Mouse (Mus musculus) c-Kit-positive CD71-positive TER-119-negative erythroid progenitor cells, embryonic 14.5 days (primary cell): ENCODE results near the gene Josd2.

Source experiments
- DNase-seq: peaks from one replicate; pipeline ENCODE4 v3.0.0-alpha.2; 2013; ENCODE audit warnings: low read depth

The Josd2 gene

DNA sequence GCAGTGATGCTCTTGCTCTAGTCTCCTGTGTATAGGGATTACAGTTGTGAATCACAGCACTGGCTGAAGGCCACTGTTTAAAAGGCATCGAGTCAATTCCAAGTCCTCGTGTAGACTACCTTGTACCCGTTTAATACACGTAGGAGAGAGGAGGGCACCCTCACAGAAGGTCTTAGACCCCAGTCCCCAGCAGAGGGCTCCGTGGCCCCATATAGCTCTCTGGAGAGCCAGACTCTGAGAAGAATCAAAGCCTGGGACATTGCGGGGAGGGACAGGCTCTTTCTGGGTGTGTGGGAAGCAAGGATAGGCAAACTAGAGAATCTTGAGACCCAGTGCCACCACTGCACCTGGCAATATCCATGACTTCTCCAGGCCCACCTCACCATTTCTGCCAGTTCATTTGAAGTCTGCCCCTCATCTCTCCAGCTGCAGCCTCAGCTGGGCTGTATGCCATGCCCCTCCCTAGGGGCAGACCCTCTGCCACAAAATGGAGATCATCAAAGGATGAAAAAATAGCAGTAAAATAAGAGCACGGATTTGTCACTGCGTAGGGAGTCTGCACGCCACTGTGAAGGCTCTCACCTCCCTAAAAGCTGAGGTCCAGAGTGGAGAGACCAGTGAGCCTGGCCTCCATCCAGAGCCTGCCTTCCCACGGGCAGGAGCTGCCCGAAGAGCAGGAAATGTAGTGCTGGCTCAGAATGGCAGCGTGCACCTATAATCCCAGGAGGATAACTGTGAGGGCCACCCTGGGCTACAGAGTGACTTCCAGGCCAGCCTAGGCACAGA is 21.5 kb upstream of the Josd2 start:
- DNase-seq, result no peak

- no peak for DNase-seq
These were observed 14.5 kb upstream of the Josd2 start for GRCm38 (mm10) chr7:44453256-44453655.

GRCm38 (mm10) chr7:44456302-44456701 is 11.5 kb upstream of the Josd2 start:
- DNase-seq, result no peak

DNA sequence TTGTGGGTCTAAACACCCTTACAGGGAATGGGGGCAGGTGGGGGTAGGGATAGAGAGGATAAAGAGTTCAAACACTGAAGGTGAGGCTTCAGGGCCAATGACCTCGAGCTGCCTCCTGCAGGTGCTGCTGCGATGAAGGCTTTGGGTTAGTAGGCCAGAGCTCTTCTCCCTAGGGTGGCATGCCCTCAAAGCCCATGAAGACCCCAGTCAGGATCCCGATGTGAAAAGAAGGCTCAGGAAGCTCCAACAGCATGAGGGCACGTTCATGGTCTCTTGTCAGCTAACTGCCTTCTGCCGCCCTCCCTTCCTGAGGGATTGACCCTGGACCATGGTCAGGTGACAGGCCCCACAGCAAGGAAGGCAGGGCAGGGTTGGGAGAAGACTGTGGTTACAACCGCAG is 7.7 kb upstream of the Josd2 start:
- no peak for DNase-seq

GRCm38 (mm10) chr7:44460767-44461502 is 6.8 kb upstream of the Josd2 start:
- no peak for DNase-seq

DNA sequence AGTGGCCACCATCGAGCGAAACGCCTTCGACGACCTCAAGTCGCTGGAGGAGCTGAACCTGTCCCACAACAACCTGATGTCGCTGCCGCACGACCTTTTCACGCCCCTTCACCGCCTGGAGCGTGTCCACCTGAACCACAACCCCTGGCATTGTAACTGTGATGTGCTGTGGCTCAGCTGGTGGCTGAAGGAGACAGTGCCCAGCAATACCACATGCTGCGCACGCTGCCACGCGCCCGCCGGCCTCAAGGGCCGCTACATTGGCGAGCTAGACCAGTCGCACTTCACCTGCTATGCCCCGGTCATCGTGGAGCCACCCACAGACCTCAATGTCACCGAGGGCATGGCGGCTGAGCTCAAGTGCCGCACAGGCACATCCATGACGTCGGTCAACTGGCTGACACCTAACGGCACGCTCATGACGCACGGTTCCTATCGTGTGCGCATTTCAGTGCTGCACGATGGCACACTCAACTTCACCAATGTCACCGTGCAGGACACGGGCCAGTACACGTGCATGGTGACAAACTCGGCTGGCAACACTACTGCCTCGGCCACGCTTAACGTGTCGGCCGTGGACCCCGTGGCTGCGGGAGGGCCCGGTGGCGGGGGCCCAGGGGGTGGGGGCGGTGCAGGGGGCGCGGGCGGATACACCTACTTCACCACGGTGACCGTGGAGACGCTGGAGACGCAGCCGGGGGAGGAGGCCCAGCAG is 6.1 kb upstream of the Josd2 start:
- no peak for DNase-seq

DNA sequence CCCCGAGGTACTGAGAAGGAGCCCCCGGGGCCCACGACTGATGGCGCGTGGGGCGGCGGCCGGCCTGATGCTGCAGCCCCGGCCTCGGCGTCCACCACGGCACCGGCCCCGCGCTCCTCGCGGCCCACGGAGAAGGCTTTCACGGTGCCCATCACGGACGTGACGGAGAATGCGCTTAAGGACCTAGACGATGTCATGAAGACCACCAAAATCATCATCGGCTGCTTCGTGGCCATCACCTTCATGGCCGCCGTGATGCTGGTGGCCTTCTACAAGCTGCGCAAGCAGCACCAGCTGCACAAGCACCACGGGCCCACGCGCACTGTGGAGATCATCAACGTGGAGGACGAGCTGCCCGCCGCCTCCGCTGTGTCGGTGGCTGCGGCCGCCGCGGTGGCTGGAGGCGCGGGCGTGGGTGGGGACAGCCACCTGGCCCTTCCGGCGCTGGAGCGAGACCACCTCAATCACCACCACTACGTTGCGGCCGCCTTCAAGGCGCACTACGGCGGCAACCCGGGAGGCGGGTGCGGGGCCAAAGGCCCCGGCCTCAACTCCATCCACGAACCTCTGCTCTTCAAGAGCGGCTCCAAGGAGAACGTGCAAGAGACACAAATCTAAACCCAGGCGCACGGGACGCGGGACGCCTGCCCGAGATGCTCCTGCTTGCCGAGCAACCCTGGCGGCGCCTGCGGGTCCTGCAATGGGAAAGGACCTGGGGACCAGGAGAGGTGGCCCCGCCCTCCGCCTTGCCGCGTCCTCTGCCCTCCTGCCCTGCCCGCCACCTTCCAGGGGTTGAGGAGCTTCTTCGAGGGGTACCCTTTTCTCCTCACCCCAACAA is 5.3 kb upstream of the Josd2 start:
- no peak for DNase-seq

- no peak for DNase-seq
These were observed 4.7 kb upstream of the Josd2 start for GRCm38 (mm10) chr7:44463056-44463425.

GRCm38 (mm10) chr7:44463556-44464225 is 4.1 kb upstream of the Josd2 start:
- DNase-seq, result no peak

GRCm38 (mm10) chr7:44464511-44464910 is 3.3 kb upstream of the Josd2 start:
- no peak for DNase-seq

DNA sequence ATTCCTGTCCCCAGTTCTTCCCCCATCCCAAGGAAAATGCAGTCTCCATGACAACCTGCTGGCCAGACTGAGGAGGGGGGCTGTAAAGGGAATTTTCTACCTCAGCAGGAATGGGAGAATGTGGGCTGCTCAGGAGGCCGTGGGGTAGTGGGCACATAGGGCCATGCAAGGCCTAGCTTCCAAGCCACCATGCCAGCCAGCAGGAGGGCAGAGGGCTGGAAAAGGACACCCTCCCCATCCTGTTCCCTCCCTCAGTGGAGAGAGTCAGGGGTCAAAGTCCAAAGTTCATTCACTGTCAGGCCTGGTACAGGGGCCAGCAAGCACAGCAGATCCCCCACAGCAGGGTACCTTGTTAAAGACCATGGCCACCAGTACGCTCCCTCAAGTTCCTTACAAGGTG is 2.7 kb upstream of the Josd2 start, which contains the start of gene Aspdh:
Gene Aspdh, plus strand, starts transcription at position 281 of the 400 bp plus-strand sequence.
- no peak for DNase-seq

DNA sequence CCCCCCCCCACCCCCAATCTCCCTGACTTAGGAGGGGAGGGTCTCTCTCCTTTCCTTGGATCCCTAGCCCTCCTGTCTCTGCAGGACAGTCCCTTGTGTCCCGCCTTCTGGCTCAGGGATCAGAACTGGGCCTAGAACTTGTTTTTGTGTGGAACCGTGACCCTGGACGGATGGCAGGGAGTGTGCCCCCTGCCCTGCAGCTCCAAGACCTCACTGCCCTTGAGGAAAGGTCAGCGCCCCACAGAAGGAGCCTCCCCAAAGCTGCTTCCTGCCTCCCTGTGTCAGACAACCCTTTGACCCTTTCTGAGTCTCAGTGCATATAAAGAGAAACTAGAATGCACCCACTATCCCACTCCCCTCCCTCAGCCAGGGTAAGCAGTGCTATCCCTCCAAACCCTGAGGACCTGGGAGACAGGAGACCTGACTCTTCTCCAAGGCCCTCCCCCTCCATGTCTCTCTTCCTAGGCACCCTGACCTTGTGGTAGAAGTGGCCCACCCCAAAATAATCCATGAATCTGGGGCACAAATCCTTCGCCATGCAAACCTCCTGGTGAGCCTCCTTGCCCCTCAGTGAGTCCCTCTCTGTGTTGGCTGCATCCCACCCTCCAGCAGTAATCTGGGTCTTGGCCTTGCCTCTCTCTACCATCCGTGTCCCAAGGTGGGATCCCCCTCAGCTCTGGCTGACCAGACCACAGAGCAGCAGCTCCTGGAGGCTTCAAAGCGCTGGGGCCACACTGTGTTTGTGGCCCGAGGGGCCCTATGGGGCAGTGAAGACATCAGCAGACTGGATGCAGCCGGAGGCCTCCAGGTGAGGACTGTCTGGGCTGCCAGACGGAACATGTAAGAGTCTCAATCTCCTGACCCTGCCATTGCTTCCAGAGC is 1.5 kb upstream of the Josd2 start:
- no peak for DNase-seq

- DNase-seq, result no peak
These were observed 880 bp upstream of the Josd2 start for GRCm38 (mm10) chr7:44466888-44467311.

- no peak for DNase-seq
These were observed 985 bp downstream of the Josd2 start for GRCm38 (mm10) chr7:44468644-44469285.

GRCm38 (mm10) chr7:44469677-44470675 is 2.2 kb downstream of the Josd2 start:
- DNase-seq, result peak; percentile 70

DNA sequence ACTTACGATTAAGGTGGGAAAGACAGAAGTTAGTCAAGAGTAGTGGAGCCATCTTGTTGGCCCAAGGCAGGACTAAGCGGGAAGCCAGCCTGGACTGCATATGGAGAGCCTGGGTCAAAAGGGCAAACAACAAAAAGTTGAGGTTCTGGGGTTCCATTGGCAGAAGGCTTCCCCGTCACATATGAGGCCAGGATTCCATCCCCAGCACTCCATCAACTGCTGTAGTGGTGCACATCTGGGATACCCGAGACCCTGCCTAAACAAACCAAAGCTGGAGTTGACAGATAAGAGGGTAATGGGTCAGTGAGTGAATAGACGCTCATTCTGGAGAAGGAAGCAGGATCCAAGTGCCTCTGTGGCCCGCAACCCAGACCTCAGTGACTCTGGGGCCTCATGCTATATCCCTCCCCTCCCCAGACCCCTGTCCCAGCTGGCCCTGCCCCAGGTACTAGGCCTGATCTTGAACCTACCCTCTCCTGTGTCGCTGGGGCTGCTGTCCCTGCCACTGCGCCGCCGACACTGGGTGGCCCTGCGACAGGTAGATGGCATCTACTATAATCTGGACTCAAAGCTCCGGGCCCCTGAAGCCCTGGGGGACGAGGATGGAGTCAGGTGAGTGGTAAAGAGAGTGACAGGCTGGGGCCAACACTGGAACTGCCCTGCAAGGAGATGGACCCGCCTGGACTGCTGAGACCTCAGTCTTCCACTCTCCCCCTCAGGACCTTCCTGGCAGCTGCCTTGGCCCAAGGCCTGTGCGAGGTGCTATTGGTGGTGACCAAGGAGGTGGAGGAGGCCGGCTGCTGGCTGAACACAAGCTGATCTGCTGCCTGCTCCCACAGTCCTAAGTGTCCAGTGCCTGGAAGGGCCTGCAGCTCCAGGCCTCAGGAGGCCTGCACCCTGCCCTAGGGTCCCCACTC is 3.2 kb downstream of the Josd2 start:
- no peak for DNase-seq

DNA sequence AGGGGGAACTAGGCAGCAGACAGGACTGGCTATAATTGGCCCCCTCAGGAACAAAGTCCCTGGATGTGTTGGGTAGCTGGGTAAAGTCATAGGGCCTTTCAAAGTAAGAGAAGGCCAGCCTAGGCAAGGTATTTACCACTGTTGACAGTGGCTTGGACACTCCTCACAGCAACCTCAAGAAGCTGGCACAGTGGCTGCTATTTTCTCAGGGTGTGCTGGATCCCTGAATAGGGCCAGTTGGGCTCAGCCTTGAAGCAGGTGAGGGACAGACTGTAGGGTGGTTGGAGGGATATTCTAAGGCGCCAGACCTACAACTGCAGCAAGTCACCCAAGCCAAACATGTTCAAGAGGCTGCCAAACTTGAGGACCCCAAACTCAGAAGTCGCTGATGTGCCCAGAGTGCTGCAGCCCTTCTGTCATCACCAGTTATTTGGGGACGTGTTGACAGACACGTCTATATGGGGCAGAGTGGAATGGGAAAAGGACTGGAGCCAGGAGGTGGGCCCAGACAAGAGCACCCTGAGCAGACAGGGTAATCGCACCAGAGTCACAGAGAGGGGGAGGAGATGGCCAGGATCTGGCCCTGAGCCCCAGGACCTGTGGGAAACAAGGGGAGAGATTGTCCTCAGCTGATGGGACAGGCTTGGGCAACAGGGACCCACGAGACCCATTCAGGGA is 4.2 kb downstream of the Josd2 start:
- no peak for DNase-seq
